Mouse (Mus musculus) left cerebral cortex, adult 9 months (tissue): ENCODE measurements at regions not wholly inside any gene's neighbourhood (a gene's known extent, or its start where the extent isn't known, plus 50 kb on each side); places are given as distances from the start of the nearest gene placed in this dataset.

Experiments used
- DNase-seq, 2 experiments: peaks; one replicate each; pipeline ENCODE4 v3.0.0; 2022; ENCODE audit warnings: low spot score in 2 of 2

- no peak for DNase-seq
These were observed 99.8 kb upstream of the Cops8 start for GRCm38 (mm10) chr1:90502771-90503540.

- no peak for DNase-seq
These were observed 98.1 kb upstream of the Cops8 start for GRCm38 (mm10) chr1:90504583-90505080.

- no peak for DNase-seq
These were observed 97.2 kb upstream of the Cops8 start for GRCm38 (mm10) chr1:90505599-90505998.

- DNase-seq: no peak
These were observed 96.2 kb upstream of the Cops8 start for GRCm38 (mm10) chr1:90506582-90506981.

GRCm38 (mm10) chr1:90509371-90509770, 93.4 kb upstream of the Cops8 start:
- no peak for DNase-seq

GRCm38 (mm10) chr1:90513442-90514070, 89.2 kb upstream of the Cops8 start:
- DNase-seq: no peak

GRCm38 (mm10) chr1:90514176-90514575, 88.6 kb upstream of the Cops8 start:
- no peak for DNase-seq

GRCm38 (mm10) chr1:90518584-90519265, 84.1 kb upstream of the Cops8 start:
- no peak for DNase-seq

- DNase-seq: no peak
These were observed 83.2 kb upstream of the Cops8 start for GRCm38 (mm10) chr1:90519284-90520275.

- no peak for DNase-seq
These were observed 80.5 kb upstream of the Cops8 start for GRCm38 (mm10) chr1:90522294-90522693.

- DNase-seq: no peak
These were observed 78.0 kb upstream of the Cops8 start for GRCm38 (mm10) chr1:90524641-90525220.

GRCm38 (mm10) chr1:90526311-90526710, 76.5 kb upstream of the Cops8 start:
- DNase-seq: no peak

- no peak for DNase-seq
These were observed 74.6 kb upstream of the Cops8 start for GRCm38 (mm10) chr1:90527947-90528717.

GRCm38 (mm10) chr1:90533481-90533880, 69.3 kb upstream of the Cops8 start:
- no peak for DNase-seq

- DNase-seq: no peak
These were observed 66.7 kb upstream of the Cops8 start for GRCm38 (mm10) chr1:90536105-90536504.

- DNase-seq: no peak
These were observed 58.7 kb upstream of the Cops8 start for GRCm38 (mm10) chr1:90543801-90544795.

- no peak for DNase-seq
These were observed 57.8 kb upstream of the Cops8 start for GRCm38 (mm10) chr1:90544821-90545536.

- DNase-seq: no peak
These were observed 50.1 kb upstream of the Cops8 start for GRCm38 (mm10) chr1:90552644-90553043.
